Mouse (Mus musculus) bone marrow, adult 2 months (tissue): ENCODE results near the gene Gm47995.

Source experiments
- CTCF ChIP-seq: fragments of 200-500 bp; IDR thresholded peaks from 2 replicates; pipeline ENCODE4 v1.5.1; 2011; ENCODE audit warnings: low read length, control low read depth; ENCODE audit not compliant: control insufficient read depth, insufficient read depth
- POLR2A ChIP-seq: fragments of 200-500 bp; IDR thresholded peaks from 2 replicates; pipeline ENCODE4 v1.6.1; 2011; ENCODE audit warnings: low read depth, mild to moderate bottlenecking, control low read depth, low read length, borderline replicate concordance; ENCODE audit not compliant: control insufficient read depth

DNA sequence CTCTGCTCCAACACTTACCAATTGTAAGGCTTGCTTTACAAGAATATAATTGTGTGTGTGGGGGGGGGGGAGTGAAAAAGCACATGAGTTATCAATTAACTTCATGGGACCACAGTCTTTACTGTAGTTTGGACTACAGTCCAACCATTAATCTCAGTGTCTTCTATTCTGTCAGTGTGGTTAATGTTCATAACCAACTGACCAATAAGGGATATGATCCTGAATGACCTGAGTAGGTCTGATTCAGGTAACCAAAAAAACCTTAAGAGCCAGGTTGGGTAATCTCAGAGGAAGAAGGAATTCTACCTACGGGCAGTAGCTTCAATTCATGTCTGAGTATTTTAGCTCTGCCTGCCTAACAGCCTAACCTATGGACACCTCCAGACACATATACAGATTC lies 26.3 kb downstream of the Gm47995 start:
- TF ChIP-seq POLR2A (no peak), CTCF (no peak)
